21 mouse cellular contexts compared by ENCODE assay signal in genomic region chr4:4948956-4949355, GRCm38 (mm10).
A peak's percentile ranks its signal among the peaks of the same experiment; 100 is the strongest.
DNase-seq lines count a peak whose midpoint lies in the region; ATAC-seq and TF ChIP-seq lines count a peak whose summit lies in the region.
"Had no signal": no experiment of that assay in that cellular context is flagged by ENCODE, and none has a peak within 500 bp of the region (broad histone marks: within the 10 kb centered on the region; RNA-seq: fewer than 3 reads in every experiment).

No protein-coding gene starts in this region.

- no peak overlapping the region for H3K4me2 ChIP-seq in hindbrain, postnatal 0 days (ENCODE audit: low read depth, low read length)
- no peak overlapping the region for H3K4me2 ChIP-seq in hindbrain, embryonic 16.5 days (ENCODE audit: low read length)
- H3K4me2 ChIP-seq: hindbrain, embryonic 12.5 days; midbrain, embryonic 13.5 days; stomach, embryonic 15.5 days had no signal

- no peaks in the 10 kb centered on the region for H3K9me3 ChIP-seq in hindbrain, postnatal 0 days (ENCODE audit: low read length)
- no peaks in the 10 kb centered on the region for H3K9me3 ChIP-seq in hindbrain, embryonic 16.5 days (ENCODE audit: control insufficient read depth, low read length)
- H3K9me3 ChIP-seq: hindbrain, embryonic 12.5 days; midbrain, embryonic 13.5 days; stomach, embryonic 15.5 days had no signal

- no peak overlapping the region for H3K4me3 ChIP-seq in hindbrain, postnatal 0 days (ENCODE audit: low read length)
- H3K4me3 ChIP-seq in hindbrain, embryonic 16.5 days (ENCODE audit: low read length): no peak overlapping the region
- H3K4me3 ChIP-seq: erythroblast, embryonic 14.5 days; gastrocnemius, adult 2 months; heart, adult 2 months; hindbrain, embryonic 12.5 days; midbrain, embryonic 13.5 days; stomach, embryonic 15.5 days had no signal

- ATAC-seq in hindbrain, postnatal 0 days: no peak
- no peak for ATAC-seq in hindbrain, embryonic 16.5 days
- ATAC-seq: midbrain, embryonic 13.5 days had no signal

- peak; percentile 15 for DNase-seq in hindbrain, postnatal 0 days (ENCODE audit: low spot score)
- peak; percentile 10 to 22 for DNase-seq in right cerebral cortex, adult 2 months (ENCODE audit: low spot score in 2 of 2)
- DNase-seq in right cerebral cortex, postnatal 25 days: no peak
- peak; percentile 6 to 60 for DNase-seq in frontal cortex, postnatal 36 days (ENCODE audit: low spot score in 2 of 2)
- DNase-seq in heart, postnatal 36 days: no peak
- no peak for DNase-seq in cerebellum, adult 9-10 months
- DNase-seq: cerebellum, adult 2 months; gastrocnemius, adult 2 months; heart, adult 2 months; kidney, adult 11 months; kidney, postnatal 10 days; liver; lung, adult 2 months; lung, postnatal 4 days; spleen, adult 18-20 months; thymus, postnatal 36 days had no signal

- intact Hi-C loops in heart, postnatal 36 days (cut with DNase I): no loop called here

- no peak overlapping the region for H3K9ac ChIP-seq in hindbrain, postnatal 0 days (replicated peaks; ENCODE audit: low read length)
- H3K9ac ChIP-seq in hindbrain, embryonic 16.5 days (ENCODE audit: low read depth, low read length): no peak overlapping the region
- H3K9ac ChIP-seq: hindbrain, embryonic 12.5 days; midbrain, embryonic 13.5 days; stomach, embryonic 15.5 days had no signal

- no peak for TF ChIP-seq CTCF in hindbrain, postnatal 0 days (IDR thresholded peaks at IDR 0.05; ENCODE audit: low read depth)

- H3K36me3 ChIP-seq in hindbrain, postnatal 0 days (ENCODE audit: insufficient read depth, low read length): no peaks in the 10 kb centered on the region
- no peaks in the 10 kb centered on the region for H3K36me3 ChIP-seq in hindbrain, embryonic 16.5 days (ENCODE audit: control insufficient read depth, insufficient read depth, low read length)
- H3K36me3 ChIP-seq: hindbrain, embryonic 12.5 days; midbrain, embryonic 13.5 days; stomach, embryonic 15.5 days had no signal

- no peak overlapping the region for H3K27ac ChIP-seq in hindbrain, postnatal 0 days
- H3K27ac ChIP-seq in hindbrain, embryonic 16.5 days (ENCODE audit: low read depth, low read length): no peak overlapping the region
- H3K27ac ChIP-seq: gastrocnemius, adult 2 months; heart, adult 2 months; hindbrain, embryonic 12.5 days; midbrain, embryonic 13.5 days; stomach, embryonic 15.5 days had no signal

- WGBS in hindbrain, postnatal 0 days: 33% methylated on average over 1 of the region's 1 CpGs
- 59% methylated on average over 1 of the region's 1 CpGs for WGBS in hindbrain, embryonic 16.5 days

- H3K27me3 ChIP-seq in hindbrain, postnatal 0 days (ENCODE audit: insufficient read depth, low read length): no peaks in the 10 kb centered on the region
- H3K27me3 ChIP-seq in hindbrain, embryonic 16.5 days (replicated peaks; ENCODE audit: control insufficient read depth, insufficient read depth, low read length): no peaks in the 10 kb centered on the region
- H3K27me3 ChIP-seq: hindbrain, embryonic 12.5 days; midbrain, embryonic 13.5 days; stomach, embryonic 15.5 days had no signal

- no peaks in the 10 kb centered on the region for H3K4me1 ChIP-seq in hindbrain, postnatal 0 days (ENCODE audit: insufficient read depth, low read length)
- no peaks in the 10 kb centered on the region for H3K4me1 ChIP-seq in hindbrain, embryonic 16.5 days (ENCODE audit: control insufficient read depth, insufficient read depth, low read depth, low read length)
- H3K4me1 ChIP-seq: hindbrain, embryonic 12.5 days; midbrain, embryonic 13.5 days; stomach, embryonic 15.5 days had no signal

Comparison
In these comparisons a context has a peak if more than half of its experiments do, and no peak if none do; other contexts are left out.
1. DNase-seq: peak in hindbrain, postnatal 0 days (single experiment), right cerebral cortex, adult 2 months (2 of 2) and frontal cortex, postnatal 36 days (2 of 2); none in right cerebral cortex, postnatal 25 days (single experiment), heart, postnatal 36 days (0 of 2) and cerebellum, adult 9-10 months (single experiment).